Mouse (Mus musculus) midbrain, postnatal 0 days (tissue): ENCODE results near the gene Rpl7l1. TPM values are rescaled to one million over a fixed set of nuclear protein-coding genes. Genes with fewer than 3 reads are reported as not detected.
A peak's percentile ranks its signal among the peaks of the same experiment; 100 is the strongest.

Source experiments
- ATAC-seq: fragments of 200-750 bp; cut with Nextera tagmentation; 2 replicates; pipeline ENCODE4 v1.8.0; 2017; ENCODE audit warnings: moderate number of reproducible peaks, mild to moderate bottlenecking, moderate TSS enrichment, moderate library complexity; ENCODE audit not compliant: low FRiP score
- DNase-seq: peaks from one replicate; pipeline ENCODE4 v3.0.0-alpha.2; 2015; ENCODE audit warnings: low spot score
- H3K27ac ChIP-seq: fragments of 300-500 bp; sonication (generic); 2 replicates; pipeline ENCODE4 v1.5.1; 2014; ENCODE audit warnings: low read depth, mild to moderate bottlenecking, low read length, mixed read lengths
- H3K27me3 ChIP-seq: fragments of 300-500 bp; sonication (generic); 2 replicates; pipeline ENCODE4 v1.6.1; 2014; ENCODE audit warnings: low read length, control low read depth, mixed read lengths; ENCODE audit not compliant: insufficient read depth
- H3K36me3 ChIP-seq: fragments of 300-500 bp; sonication (generic); 2 replicates; pipeline ENCODE4 v1.6.1; 2014; ENCODE audit warnings: low read length, control low read depth, mixed read lengths; ENCODE audit not compliant: insufficient read depth
- H3K4me1 ChIP-seq: fragments of 300-500 bp; sonication (generic); 2 replicates; pipeline ENCODE4 v1.6.1; 2014; ENCODE audit warnings: mild to moderate bottlenecking, control low read depth, antibody characterized with exemption, low read length, mixed read lengths; ENCODE audit not compliant: insufficient read depth
- H3K4me2 ChIP-seq: fragments of 300-500 bp; sonication (generic); 2 replicates; pipeline ENCODE4 v1.6.1; 2014; ENCODE audit warnings: low read depth, mild to moderate bottlenecking, low read length, mixed read lengths; ENCODE audit not compliant: poor library complexity, severe bottlenecking
- H3K4me3 ChIP-seq: fragments of 300-500 bp; sonication (generic); 2 replicates; pipeline ENCODE4 v1.5.1; 2014; ENCODE audit warnings: low read depth, mild to moderate bottlenecking, low read length, moderate library complexity
- H3K9ac ChIP-seq: fragments of 300-500 bp; sonication (generic); replicated peaks from 2 replicates; pipeline ENCODE4 v1.6.1; 2014; ENCODE audit warnings: mild to moderate bottlenecking, low read length, moderate library complexity, mixed read lengths; ENCODE audit not compliant: poor library complexity, severe bottlenecking
- H3K9me3 ChIP-seq: fragments of 300-500 bp; sonication (generic); 2 replicates; pipeline ENCODE4 v1.6.1; 2016; ENCODE audit warnings: low read length, control low read depth
- CTCF ChIP-seq: IDR thresholded peaks from 2 replicates; pipeline ENCODE4 v1.5.1; 2016; ENCODE audit warnings: antibody characterized with exemption, mild to moderate bottlenecking
- WGBS: fragments of 180-500 bp; shearing (Covaris S2); extraction: QIAGEN DNeasy Blood & Tissue Kit; methylation state at CpG from one replicate; pipeline ENCODE4 v1.1.7; 2014; 5-methylcytosine and 5-hydroxymethylcytosine counted together
- polyA plus RNA-seq: library from polyadenylated mRNA; unstranded; fragments of >200 nt; fragmentation: Nextera tagmentation; extraction: Ambion mirVana; gene quantifications from 2 replicates; pipeline ENCODE4 v1.2.1, GENCODE M21; 2015
- total RNA-seq: library from RNA; depleted of rRNA; stranded (reverse); fragments of >200 nt; gene quantifications from 2 replicates; pipeline ENCODE4 v1.2.3, GENCODE M21; 2014

The Rpl7l1 gene
- total and polyA plus RNA-seq, 2 experiments from 2014 or later = 43.2 to 69.7 TPM

DNA sequence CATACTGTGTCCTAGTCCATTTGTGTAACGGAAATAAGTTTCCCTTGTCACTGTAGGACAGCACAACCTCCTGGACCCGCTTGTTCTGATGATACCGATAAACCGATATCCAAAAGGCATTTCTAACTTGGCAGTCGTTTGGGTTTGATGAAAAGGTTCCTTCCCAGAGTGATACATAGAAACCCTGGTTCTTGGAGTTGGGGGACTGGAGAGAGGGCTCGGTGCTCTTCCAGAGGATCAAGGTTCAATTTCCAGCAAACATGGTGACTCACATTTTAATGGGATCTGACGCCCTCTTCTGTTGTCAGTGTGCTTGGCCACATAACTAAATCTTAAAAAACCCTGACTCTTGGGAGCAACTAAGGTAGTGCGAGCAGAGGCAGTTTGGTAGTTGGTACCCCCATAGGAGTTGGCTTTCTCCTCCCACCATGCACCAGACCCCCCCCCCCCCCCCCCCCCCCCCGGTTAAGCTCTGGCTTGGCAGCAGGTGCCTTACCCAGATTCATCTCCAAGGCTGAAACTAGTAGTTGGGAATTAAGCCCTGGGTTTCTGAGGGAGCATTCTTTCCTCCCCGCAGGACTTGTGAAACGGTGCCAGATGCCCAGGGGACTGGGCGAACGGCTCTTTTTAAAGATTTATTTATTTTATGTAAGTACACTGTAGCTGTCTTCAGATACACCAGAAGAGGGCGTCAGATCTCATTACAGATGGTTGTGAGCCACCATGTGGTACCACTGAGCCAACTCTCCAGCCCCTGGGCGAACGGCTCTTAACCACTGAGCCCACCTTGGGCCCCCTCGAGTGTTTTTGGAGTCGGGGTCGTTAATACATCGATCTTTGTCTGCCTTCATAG lies 9.0 kb downstream of the Rpl7l1 start:
- Histone ChIP-seq H3K9ac (peak overlapping the region; percentile 76; the same call in 1 of the 2 replicates), H3K27ac (0 out of 2 replicates have a peak overlapping the region, but pooled peaks have one; percentile 80), H3K4me3 (peak overlapping the region; percentile 80), H3K4me2 (peak overlapping the region; percentile 93), H3K4me1 (no peaks in the 10 kb centered on the region), H3K9me3 (no peaks in the 10 kb centered on the region), H3K27me3 (no peaks in the 10 kb centered on the region), H3K36me3 (peaks cover 23% of the 10 kb centered on the region)
- 7% methylated on average over 19 of the region's 20 CpGs for WGBS
- peak; percentile 41 for DNase-seq
- TF ChIP-seq CTCF = peak; percentile 43; the same call in 1 of the 2 replicates
- no peak for ATAC-seq

DNA sequence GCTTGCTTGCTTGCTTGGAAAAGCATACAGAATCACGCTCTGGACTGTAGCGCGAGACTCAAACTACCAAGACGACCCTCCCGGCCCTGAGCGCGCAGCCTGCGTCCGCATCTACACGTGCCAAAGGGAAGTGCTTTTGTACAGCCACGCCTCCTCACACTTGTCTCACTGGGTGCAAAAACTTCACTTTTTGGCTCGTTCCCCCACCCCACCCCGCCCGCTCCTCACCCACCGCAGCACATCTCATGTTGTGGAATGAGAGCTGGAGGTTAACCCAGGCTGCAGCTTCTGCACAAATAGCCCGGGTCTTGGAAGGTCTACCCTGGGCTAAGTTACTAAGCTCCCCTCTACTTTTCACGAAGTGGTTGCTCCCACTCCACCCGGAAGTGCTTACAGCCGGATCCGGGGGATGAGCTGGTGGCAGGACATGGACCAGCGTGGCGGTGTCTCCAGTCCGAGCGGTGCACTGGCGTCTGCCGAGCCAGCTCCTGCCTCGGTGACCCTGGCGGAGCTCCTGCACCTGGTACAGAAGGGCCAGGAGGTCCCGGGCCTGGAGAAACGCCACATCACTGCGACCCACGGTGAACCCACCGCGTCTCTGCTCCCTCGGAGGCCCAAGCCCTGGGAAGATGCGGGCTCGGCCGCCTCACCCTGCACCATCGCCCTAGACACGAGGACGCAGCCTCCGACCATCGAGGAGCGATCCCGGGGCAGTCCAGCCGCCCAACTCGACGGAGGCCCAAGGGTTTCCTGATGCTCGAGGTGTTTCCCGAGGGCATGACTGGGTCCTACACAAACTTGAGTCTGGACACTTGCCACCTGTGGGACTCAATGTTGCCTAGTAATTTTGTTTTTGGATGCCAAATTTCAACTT lies 9.8 kb downstream of the Rpl7l1 start, which contains the start of gene 2310039H08Rik:
Gene 2310039H08Rik, plus strand, starts transcription at position 232 of the 874 bp plus-strand sequence.
- Histone ChIP-seq H3K4me1 (no peaks in the 10 kb centered on the region), H3K4me2 (peak within 1 kb of the TSS; percentile 93), H3K27me3 (no peaks in the 10 kb centered on the region), H3K4me3 (peak within 1 kb of the TSS; percentile 80), H3K9ac (peak within 1 kb of the TSS; percentile 76), H3K27ac (peak within 1 kb of the TSS; percentile 80), H3K9me3 (no peaks in the 10 kb centered on the region), H3K36me3 (peaks cover 17% of the 10 kb centered on the region)
- WGBS = under 1% methylated on average over 50 of the region's 50 CpGs
- no peak for TF ChIP-seq CTCF
- DNase-seq (peak; percentile 92), ATAC-seq (peak; percentile 92)

DNA sequence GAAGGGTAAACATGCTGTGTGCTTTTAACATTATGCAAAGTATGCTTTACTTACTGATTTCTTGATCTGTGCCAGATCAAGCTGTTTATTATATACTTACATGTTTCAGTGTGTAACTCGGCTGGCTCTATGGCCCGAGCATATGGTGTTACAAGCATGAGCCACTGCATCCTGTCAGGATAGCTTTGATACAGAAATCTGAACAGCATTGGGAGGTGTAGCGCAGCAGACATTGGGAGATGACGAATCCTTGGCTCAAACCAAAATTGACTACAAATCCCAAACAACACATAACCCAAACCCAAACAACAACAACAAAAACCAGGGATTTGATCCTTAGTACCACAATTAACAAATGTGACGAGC lies 10.5 kb downstream of the Rpl7l1 start:
- no peak for TF ChIP-seq CTCF
- Histone ChIP-seq H3K27me3 (no peaks in the 10 kb centered on the region), H3K27ac (peak overlapping the region; percentile 80), H3K4me3 (peak overlapping the region; percentile 80), H3K9ac (peak overlapping the region; percentile 76), H3K36me3 (peaks cover 12% of the 10 kb centered on the region), H3K4me1 (no peaks in the 10 kb centered on the region), H3K9me3 (no peaks in the 10 kb centered on the region), H3K4me2 (peak overlapping the region; percentile 93)
- DNase-seq = no peak
- ATAC-seq = peak; percentile 66
- 8% methylated on average over 5 of the region's 5 CpGs for WGBS

DNA sequence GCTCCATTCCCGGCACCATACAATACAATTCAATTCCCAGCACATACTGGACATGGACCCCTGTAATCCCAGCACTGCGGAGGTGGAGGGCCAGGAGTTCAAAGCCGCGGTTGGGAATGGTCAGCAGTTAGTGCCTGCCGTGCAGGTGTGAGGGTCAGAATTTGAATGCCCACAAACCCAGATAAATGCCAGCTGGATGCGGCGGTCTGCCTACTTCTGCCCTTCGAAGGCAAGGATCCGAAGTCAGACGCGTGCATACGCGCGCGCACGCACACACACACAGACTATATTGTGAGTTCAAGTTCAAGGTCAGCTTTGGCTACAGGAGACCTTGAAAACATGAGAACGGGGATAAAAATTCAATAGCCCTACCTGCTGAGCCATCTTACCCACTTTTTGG lies 10.9 kb downstream of the Rpl7l1 start:
- no peaks in the 10 kb centered on the region for H3K27me3 ChIP-seq
- peak overlapping the region; percentile 93 for H3K4me2 ChIP-seq
- no peak for TF ChIP-seq CTCF
- H3K4me1 ChIP-seq = no peaks in the 10 kb centered on the region
- 64% methylated on average over 17 of the region's 17 CpGs for WGBS
- peaks cover 12% of the 10 kb centered on the region for H3K36me3 ChIP-seq
- no peak for ATAC-seq
- DNase-seq = no peak
- H3K9ac ChIP-seq = peak overlapping the region; percentile 76
- H3K9me3 ChIP-seq = no peaks in the 10 kb centered on the region
- peak overlapping the region; percentile 80 for H3K4me3 ChIP-seq
- 0 out of 2 replicates have a peak overlapping the region, but pooled peaks have one; percentile 80 for H3K27ac ChIP-seq

DNA sequence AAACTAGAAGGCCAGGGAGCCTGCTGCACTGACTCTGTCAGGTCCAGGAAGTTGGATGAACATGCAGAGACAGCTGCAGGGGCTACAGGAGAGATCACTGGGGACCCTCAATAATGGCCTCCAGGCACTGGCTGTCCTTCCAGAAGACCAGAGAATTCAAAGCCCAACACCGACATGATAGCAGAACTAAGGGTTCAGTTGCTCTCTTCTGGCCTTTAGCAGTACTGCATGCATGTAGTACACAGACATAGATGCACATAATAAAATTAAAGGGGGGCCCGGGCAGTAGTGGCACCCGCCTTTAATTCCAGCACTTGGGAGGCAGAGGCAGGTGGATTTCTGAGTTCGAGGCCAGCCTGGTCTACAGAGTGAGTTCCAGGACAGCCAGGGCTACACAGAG lies 11.4 kb downstream of the Rpl7l1 start:
- Histone ChIP-seq H3K36me3 (peaks cover 6% of the 10 kb centered on the region), H3K27me3 (no peaks in the 10 kb centered on the region), H3K4me1 (no peaks in the 10 kb centered on the region), H3K4me3 (no peak overlapping the region), H3K4me2 (no peak overlapping the region), H3K27ac (no peak overlapping the region), H3K9me3 (no peaks in the 10 kb centered on the region), H3K9ac (no peak overlapping the region)
- peak; percentile 41 for TF ChIP-seq CTCF
- DNase-seq (no peak), ATAC-seq (no peak)
- 86% methylated on average over 4 of the region's 4 CpGs for WGBS
